Mouse (Mus musculus) adrenal gland, adult 18-20 months (tissue): ENCODE measurements around the gene Prr7. TPM values are rescaled to one million over a fixed set of nuclear protein-coding genes. Genes with fewer than 3 reads are reported as not detected.

Experiments
- DNase-seq, 2 experiments: peaks; one replicate each; pipeline ENCODE4 v3.0.0; 2021 to 2022; ENCODE audit warnings: low spot score in 2 of 2
- total RNA-seq, 2 experiments: library from RNA; stranded (reverse); gene quantifications; 1 replicate in 1 of 2; 2 replicates in 1 of 2; pipeline ENCODE4 v1.2.3; 2021

Prr7 gene
- total RNA-seq, 2 experiments from 2014 or later: 1.9 to 2.2 TPM

GRCm38 (mm10) chr13:55475750-55476149 lies 11.7 kb downstream of the Prr7 start:
- no peak for DNase-seq

DNA sequence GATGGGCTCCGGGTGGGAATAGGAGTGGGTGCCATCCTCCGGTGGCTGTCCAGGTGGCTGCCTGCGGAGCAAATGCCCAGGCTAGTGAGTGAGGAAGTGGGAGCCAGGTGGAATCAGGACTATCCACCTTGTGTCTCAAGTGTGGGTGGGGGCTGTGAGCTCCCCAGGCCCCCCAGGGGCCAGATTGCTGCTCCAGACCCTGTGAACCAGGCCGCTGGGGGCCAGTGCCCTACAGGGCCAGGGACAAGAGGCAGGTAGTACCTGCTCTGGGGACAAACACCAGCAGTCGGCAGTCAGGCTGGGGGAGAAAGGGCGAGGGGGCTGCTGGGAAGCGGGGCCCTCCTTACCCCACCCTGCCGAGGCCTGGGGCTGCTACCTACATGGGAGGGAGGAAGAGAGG lies 12.2 kb downstream of the Prr7 start:
- no peak for DNase-seq

- DNase-seq: no peak
Observed at GRCm38 (mm10) chr13:55477492-55477891, 13.4 kb downstream of the Prr7 start.

GRCm38 (mm10) chr13:55478036-55478435 lies 14.0 kb downstream of the Prr7 start:
- DNase-seq: no peak

- no peak for DNase-seq
Observed at GRCm38 (mm10) chr13:55479008-55479407, 14.9 kb downstream of the Prr7 start.

DNA sequence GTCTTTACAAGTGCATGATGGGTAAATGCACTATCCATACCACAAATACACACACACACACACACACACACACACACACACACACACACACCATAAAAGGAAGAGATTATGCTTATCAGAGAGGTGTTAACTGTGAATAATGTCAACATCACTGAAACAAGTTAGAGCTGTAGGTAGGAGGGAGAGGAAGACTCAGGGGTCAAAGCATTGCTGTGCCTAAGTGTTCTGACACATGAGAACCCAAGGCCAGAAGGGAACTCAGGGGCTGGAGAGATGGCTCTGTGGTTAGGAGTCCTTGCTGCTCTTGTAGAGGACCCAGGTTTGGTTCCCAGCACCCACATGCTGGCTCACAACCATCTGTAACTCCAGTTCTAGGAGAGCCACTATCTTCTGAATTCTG lies 15.9 kb downstream of the Prr7 start:
- no peak for DNase-seq

GRCm38 (mm10) chr13:55482542-55482941 lies 18.5 kb downstream of the Prr7 start:
- no peak for DNase-seq

- DNase-seq: no peak
Observed at GRCm38 (mm10) chr13:55483071-55483470, 19.0 kb downstream of the Prr7 start.

DNA sequence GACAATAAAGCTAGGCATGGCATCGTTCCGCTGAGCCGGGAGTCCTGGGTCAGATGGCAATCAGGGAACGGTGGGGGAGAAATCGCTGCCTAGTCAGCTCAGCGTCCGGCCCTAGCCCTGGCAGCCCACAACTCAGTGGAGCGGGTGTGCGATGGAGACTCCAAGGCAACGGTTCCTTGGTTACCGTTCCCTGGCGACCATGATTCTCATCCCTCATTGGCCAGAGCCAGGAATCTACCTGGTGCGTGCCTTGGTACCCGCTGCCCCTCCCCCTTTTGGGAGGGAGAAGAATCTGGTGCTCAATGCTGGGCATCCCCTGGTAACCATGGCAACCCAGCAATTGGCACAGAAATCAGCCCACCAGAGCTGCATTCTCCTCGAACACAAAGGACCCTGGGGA lies 19.5 kb downstream of the Prr7 start:
- no peak for DNase-seq

GRCm38 (mm10) chr13:55484520-55485088 lies 20.5 kb downstream of the Prr7 start:
- DNase-seq: no peak

DNA sequence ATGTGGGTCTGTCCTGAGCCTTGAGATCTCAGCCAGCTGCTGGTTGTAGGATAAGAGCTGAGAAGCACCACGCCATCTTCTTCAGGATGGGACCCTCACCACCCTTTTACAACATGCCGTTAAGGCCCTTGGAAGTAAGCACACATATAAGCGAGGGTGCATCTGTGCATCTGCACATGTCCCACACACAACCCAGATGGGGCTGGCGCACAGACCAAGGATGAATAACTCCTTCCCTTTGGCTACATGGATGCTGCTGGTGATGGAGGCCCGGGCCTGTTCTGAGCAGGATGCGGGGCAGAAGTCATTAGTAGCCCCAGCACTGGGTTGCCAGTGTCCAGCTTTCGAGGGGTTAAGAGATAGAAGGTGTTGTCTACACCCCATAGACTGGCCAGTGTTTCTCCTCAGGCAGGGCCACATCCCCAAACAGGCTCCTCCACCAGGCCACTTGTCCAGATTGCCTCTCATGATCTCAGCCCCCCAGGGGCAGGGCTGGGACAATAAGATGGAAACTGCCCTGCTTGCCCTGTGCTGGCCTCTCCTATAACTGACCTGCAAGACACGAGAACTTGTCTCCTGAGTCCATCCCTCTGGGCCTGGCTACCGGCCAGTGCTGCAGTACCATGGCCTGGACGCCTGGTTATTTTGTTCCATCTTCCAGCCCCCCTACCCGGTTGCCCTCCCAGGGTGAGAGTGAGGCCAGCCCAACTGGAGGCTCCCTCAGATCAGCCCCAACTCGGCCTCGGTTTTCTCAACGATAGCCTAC lies 22.1 kb downstream of the Prr7 start:
- no peak for DNase-seq

DNA sequence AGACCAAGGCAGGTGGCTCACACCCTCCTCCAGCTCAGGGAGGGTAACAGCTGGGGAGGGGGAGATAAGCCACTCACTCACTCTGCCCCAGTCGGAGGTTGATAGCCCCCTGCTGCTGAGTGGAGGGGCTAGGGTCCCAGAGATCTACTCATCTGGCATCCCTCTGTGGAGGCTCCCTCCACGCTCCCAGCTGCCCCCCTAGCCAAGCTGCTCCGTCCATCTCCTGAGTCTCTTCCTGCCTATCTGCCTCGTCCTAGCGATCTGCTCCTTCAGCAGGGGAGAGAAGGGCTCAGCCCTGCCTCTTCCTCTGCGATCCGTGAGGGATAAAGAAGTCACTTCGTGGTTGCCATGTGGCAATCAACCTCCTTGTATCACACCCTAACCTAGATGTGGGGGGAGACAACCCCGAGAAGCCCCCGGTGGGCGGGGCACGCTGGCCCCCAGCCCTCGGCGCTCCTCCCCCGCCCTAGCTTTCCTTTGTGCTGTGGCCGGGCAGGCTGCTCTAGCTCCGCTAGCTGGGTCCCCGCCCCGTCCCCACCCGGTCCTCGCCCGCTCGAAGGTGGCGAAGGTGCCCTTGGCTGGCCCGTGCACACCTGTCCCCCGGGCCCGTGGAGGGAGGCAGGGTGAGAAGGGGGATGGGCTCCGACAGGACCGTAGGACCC lies 23.0 kb downstream of the Prr7 start:
- DNase-seq: no peak

GRCm38 (mm10) chr13:55487578-55488498 lies 23.8 kb downstream of the Prr7 start, which contains the start of gene Dbn1:
Dbn1 (minus strand) TSS chr13:55488111.
- peak in 1 of 2 experiments; percentile 50 for DNase-seq

DNA sequence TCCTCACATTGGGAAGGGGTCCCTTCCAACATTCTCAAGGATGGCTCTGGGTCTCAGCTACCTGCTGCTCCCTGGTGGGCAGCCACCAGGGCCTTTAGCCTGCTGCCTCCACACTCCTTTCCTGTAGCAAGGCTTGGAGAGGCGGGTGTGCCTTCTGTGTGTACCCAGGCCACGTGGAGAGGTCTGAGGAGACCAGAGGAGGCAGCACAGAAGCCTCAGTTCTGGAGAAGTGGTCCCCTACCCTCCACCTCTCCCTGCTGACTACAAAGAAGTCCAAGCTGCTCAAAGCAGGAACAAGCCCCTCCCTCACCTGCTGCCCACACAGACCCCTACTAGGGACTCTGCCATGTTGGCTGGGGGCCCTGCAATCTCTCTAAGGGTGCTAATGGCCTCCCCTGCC lies 30.2 kb downstream of the Prr7 start:
- DNase-seq: no peak

DNA sequence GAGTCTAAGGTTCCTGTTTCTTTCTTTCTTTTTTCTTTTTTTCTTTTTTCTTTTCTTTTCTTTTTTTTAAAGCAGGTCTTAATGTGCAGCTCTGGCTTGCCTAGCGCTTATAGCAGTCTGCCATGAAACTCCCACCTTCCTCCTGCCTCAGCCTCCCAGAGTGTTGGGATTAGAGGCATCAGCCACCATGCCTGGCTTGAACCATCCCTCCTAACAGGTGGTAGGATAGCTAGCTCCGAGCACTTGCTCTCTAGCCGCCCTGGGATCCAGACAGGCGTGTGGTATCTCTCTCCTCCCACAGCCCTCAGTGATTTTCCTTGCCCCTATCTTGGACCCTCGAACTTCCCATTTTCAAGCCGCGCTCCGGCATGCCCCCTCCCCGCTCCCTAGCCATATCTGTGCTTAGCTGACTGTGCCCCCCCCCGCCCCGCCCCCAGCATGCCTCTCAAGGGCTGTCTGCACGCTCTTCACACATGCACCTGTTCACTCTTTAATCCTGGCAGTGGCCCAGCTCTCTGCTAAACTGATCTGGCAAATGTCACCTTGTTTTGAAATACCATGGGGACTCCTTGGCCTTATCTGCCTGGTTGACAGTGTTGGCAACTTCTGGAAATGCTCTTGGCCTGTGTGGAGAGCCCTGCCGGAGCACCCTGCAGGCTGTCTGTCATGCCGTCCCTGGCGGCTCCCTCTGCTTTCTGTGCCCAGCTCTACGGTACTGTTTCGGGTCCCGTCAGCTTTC lies 31.0 kb downstream of the Prr7 start:
- DNase-seq: no peak

DNA sequence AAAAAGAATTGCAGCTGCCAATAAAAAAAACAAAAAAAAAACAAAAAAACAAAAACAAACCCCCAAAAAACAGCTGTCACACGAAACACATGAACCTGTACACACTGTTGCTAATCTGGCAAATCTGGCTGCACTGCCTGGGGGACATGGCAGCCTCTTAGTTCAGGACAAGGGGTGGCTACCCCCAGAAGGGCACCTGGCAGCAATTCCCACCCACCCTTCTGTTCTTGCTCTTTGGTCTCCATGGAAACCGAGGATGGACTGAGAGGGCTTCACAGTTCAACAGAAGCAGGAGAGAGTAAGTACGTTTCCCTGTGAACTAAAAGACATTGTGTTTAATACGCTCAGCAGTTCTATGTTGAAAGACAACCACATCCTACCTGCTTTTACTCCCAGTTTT lies 31.6 kb downstream of the Prr7 start:
- DNase-seq: no peak

DNA sequence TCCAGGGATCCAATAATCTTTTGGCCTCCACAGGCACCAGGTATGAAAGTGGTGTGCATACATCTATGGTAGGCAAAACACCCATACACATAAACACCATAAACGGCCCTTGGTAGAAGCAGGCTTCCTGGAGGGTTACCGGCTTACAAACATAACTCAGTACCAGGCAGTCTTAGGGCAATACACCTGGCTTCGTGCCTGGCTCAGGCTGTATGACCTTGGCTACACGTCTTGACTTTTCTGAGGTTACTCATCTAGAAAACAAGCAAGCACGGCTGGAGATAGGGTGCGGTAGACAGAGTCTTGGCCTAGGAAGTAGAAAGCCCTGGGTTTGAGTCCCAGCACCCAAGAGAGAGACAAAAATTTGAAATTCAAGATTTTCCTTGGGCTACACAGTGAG lies 32.6 kb downstream of the Prr7 start:
- no peak for DNase-seq

GRCm38 (mm10) chr13:55498906-55499305 lies 34.8 kb downstream of the Prr7 start:
- DNase-seq: no peak

- DNase-seq: no peak
Observed at GRCm38 (mm10) chr13:55500575-55500974, 36.5 kb downstream of the Prr7 start.

DNA sequence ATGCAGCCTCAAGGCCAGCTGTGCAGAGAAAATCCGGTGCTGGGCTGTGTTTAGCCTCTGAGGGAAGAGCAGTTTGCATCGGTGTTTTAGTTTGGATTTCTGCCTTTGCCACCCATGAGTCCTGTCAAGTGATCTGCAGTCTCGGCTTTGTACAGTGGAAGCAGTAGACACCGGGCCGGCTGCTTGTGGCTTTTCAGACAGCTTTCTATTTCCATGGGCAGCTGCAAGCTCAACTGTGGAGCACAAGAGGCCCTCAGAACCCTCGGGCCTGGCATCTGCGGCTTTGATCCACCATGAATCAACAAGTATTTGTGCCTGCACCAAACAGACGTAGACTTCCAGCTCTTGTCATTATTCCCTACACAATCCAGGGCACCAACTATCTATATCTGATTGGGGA lies 38.3 kb downstream of the Prr7 start:
- no peak for DNase-seq

GRCm38 (mm10) chr13:55504390-55504789 lies 40.3 kb downstream of the Prr7 start:
- no peak for DNase-seq
